Mouse (Mus musculus) embryonic facial prominence, embryonic 14.5 days (tissue): ENCODE measurements around the gene Ccdc51. TPM values are rescaled to one million over a fixed set of nuclear protein-coding genes. Genes with fewer than 3 reads are reported as not detected.
A peak's percentile ranks its signal among the peaks of the same experiment; 100 is the strongest.

Experiments used
- ATAC-seq: fragments of 200-750 bp; cut with Nextera tagmentation; 2 replicates; pipeline ENCODE4 v1.8.0; 2017; ENCODE audit warnings: low read depth, moderate number of reproducible peaks, moderate TSS enrichment
- DNase-seq: peaks from one replicate; pipeline ENCODE4 v3.0.0-alpha.2; 2015; ENCODE audit warnings: low spot score
- H3K27ac ChIP-seq: fragments of 300-500 bp; sonication (generic); replicated peaks from 2 replicates; pipeline ENCODE4 v1.5.1; 2014; ENCODE audit warnings: low read depth, mild to moderate bottlenecking, low read length, moderate library complexity
- H3K27me3 ChIP-seq: fragments of 300-500 bp; sonication (generic); replicated peaks from 2 replicates; pipeline ENCODE4 v1.6.1; 2014; ENCODE audit warnings: low read length; ENCODE audit not compliant: control insufficient read depth, insufficient read depth
- H3K36me3 ChIP-seq: fragments of 300-500 bp; sonication (generic); 2 replicates; pipeline ENCODE4 v1.6.1; 2014; ENCODE audit warnings: low read length, mixed read lengths; ENCODE audit not compliant: control insufficient read depth, insufficient read depth
- H3K4me1 ChIP-seq: fragments of 300-500 bp; sonication (generic); 2 replicates; pipeline ENCODE4 v1.6.1; 2014; ENCODE audit warnings: antibody characterized with exemption, low read length; ENCODE audit not compliant: control insufficient read depth, insufficient read depth
- H3K4me2 ChIP-seq: fragments of 300-500 bp; sonication (generic); 2 replicates; pipeline ENCODE4 v1.6.1; 2014; ENCODE audit warnings: low read depth, mild to moderate bottlenecking, low read length, moderate library complexity, mixed read lengths
- H3K4me3 ChIP-seq: fragments of 300-500 bp; sonication (generic); 2 replicates; pipeline ENCODE4 v1.5.1; 2014; ENCODE audit warnings: low read depth, mild to moderate bottlenecking, low read length
- H3K9ac ChIP-seq: fragments of 300-500 bp; sonication (generic); 2 replicates; pipeline ENCODE4 v1.6.1; 2014; ENCODE audit warnings: low read depth, mild to moderate bottlenecking, low read length, moderate library complexity, mixed read lengths
- H3K9me3 ChIP-seq: fragments of 300-500 bp; sonication (generic); 2 replicates; pipeline ENCODE4 v1.6.1; 2016; ENCODE audit warnings: low read length; ENCODE audit not compliant: control insufficient read depth
- WGBS: fragments of 180-500 bp; shearing (Covaris S2); extraction: QIAGEN DNeasy Blood & Tissue Kit; methylation state at CpG from one replicate; pipeline ENCODE4 v1.1.7; 2014; 5-methylcytosine and 5-hydroxymethylcytosine counted together
- polyA plus RNA-seq: library from polyadenylated mRNA; unstranded; fragments of >200 nt; fragmentation: Nextera tagmentation; extraction: Ambion mirVana; gene quantifications from 2 replicates; pipeline ENCODE4 v1.2.1, GENCODE M21; 2014

Ccdc51 gene
- polyA plus RNA-seq, 1 experiment from 2014 or later: 11.4 TPM

- ATAC-seq (no peak), DNase-seq (no peak)
- WGBS: 93% methylated on average over 16 of the region's 16 CpGs
- Histone ChIP-seq H3K4me1 (peaks cover 7% of the 10 kb centered on the region), H3K9me3 (no peaks in the 10 kb centered on the region), H3K36me3 (peaks cover 73% of the 10 kb centered on the region), H3K4me2 (no peak overlapping the region), H3K27ac (peak overlapping the region; percentile 84; the same call in 1 of the 2 replicates), H3K4me3 (no peak overlapping the region), H3K9ac (0 out of 2 replicates have a peak overlapping the region, but pooled peaks have one; percentile 61), H3K27me3 (no peaks in the 10 kb centered on the region)
Observed at GRCm38 (mm10) chr9:109060184-109060897, 22.0 kb upstream of the Ccdc51 start.

DNA sequence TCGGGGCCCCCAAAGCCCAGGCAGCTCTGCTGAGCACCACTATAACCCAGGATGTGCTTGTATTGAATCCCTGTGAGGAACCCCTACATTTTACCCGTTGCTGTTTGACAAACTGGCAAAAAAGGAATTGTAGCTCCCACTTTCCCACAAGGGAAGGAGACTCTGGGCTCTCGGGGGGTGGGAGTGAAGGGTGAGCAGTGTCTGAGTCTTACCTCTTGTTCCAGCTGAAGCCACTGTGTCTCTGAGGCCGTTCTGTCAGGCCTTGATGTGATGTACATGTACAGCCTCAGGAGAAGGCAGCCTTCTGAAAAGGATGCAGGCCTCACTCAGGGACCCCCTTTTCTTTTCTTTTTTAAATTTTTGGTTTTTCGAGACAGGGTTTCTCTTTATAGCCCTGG is 21.4 kb upstream of the Ccdc51 start:
- DNase-seq: no peak
- H3K36me3 ChIP-seq: peaks cover 76% of the 10 kb centered on the region

DNA sequence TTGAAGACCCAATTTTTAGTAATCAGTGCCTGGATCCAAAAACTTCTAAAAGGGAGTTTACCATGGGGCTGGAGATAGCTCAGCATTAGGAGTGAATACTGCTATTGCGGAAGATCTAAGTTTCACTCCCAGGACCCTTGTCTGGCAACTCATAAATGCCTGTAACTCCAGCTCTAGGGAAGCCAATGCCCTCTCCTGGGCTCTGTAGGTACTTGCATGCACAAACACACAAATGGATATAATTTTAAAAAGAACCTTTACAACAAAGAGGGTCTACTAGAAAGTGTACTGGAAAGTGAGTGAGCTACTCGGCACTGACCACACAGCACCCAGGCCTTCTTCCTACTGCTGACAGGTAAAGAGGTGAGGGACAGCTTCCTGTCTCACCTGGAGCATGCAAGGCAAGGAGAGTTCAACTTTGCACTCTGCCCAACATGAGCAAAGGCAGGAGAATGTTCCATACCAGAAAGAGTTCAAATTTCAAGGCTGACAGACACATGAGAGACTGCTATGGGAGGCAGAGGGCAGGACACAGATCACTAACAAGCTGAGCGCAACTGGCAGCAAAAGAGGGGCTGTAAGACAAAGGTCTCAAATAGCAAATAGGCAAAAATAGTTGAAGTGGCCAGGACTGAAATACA is 14.1 kb upstream of the Ccdc51 start:
- 90% methylated on average over 3 of the region's 3 CpGs for WGBS
- Histone ChIP-seq H3K4me1 (peaks cover 10% of the 10 kb centered on the region; the same call in 1 of the 2 replicates), H3K27me3 (no peaks in the 10 kb centered on the region), H3K36me3 (peaks cover 86% of the 10 kb centered on the region), H3K9ac (no peak overlapping the region), H3K4me3 (no peak overlapping the region), H3K9me3 (no peaks in the 10 kb centered on the region), H3K4me2 (no peak overlapping the region), H3K27ac (no peak overlapping the region)
- ATAC-seq (no peak), DNase-seq (no peak)

More for the DNA sequence above, 21.4 kb upstream of the Ccdc51 start:
- H3K4me3 ChIP-seq: no peak overlapping the region
- H3K4me1 ChIP-seq: peaks cover 5% of the 10 kb centered on the region; the same call in 1 of the 2 replicates
- no peak overlapping the region for H3K27ac ChIP-seq
- no peaks in the 10 kb centered on the region for H3K9me3 ChIP-seq
- H3K9ac ChIP-seq: no peak overlapping the region
- no peak overlapping the region for H3K4me2 ChIP-seq
- no peak for ATAC-seq
- WGBS: 89% methylated on average over 5 of the region's 5 CpGs
- H3K27me3 ChIP-seq: no peaks in the 10 kb centered on the region

GRCm38 (mm10) chr9:109073661-109074573 is 8.4 kb upstream of the Ccdc51 start, which contains the start of gene Atrip:
TSS of gene Atrip (minus strand) at chr9:109074124.
- under 1% methylated on average over 51 of the region's 57 CpGs for WGBS
- ATAC-seq: peak; percentile 99

GRCm38 (mm10) chr9:109080516-109080915 is 1.8 kb upstream of the Ccdc51 start:
- 98% methylated on average over 3 of the region's 3 CpGs for WGBS
- ATAC-seq (no peak), DNase-seq (no peak)
- Histone ChIP-seq H3K27ac (no peak overlapping the region), H3K36me3 (peaks cover 28% of the 10 kb centered on the region), H3K4me2 (peak overlapping the region; percentile 88; the same call in 1 of the 2 replicates), H3K9me3 (no peaks in the 10 kb centered on the region), H3K4me3 (no peak overlapping the region), H3K4me1 (peaks cover 14% of the 10 kb centered on the region), H3K9ac (no peak overlapping the region), H3K27me3 (no peaks in the 10 kb centered on the region)

More at GRCm38 (mm10) chr9:109073661-109074573, 8.4 kb upstream of the Ccdc51 start, which contains the start of gene Atrip:
- Histone ChIP-seq H3K36me3 (peaks cover 45% of the 10 kb centered on the region), H3K9me3 (no peaks in the 10 kb centered on the region), H3K27me3 (no peaks in the 10 kb centered on the region), H3K4me2 (peak within 1 kb of the TSS; percentile 88), H3K4me3 (peak within 1 kb of the TSS; percentile 85), H3K9ac (peak within 1 kb of the TSS; percentile 92), H3K27ac (peak within 1 kb of the TSS; percentile 80), H3K4me1 (peaks cover 18% of the 10 kb centered on the region)
- DNase-seq: peak; percentile 95

DNA sequence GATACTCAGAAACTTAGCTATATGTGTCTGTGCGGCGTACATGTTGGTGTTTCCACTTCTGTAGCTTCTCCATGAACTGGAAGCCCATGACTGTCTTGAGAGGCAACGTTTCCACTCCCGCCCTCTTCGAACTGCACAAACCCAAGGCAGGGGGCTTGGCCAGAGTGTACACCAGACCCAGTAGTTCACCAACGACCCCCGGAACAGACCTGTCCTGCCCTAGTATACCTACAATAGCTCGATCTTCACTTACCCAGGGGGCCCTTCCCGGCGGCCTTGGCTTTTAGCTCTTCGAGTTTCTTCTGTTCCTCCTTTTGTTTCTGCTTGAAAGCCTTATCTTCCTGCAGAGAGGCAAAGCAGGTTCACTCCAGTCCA is 557 bp upstream of the Ccdc51 start:
- peak overlapping the region; percentile 84 for H3K9ac ChIP-seq
- DNase-seq (no peak), ATAC-seq (peak; percentile 10; the same call in 1 of the 2 replicates)
- H3K4me1 ChIP-seq: peaks cover 14% of the 10 kb centered on the region
- H3K27me3 ChIP-seq: no peaks in the 10 kb centered on the region
- peaks cover 28% of the 10 kb centered on the region for H3K36me3 ChIP-seq
- peak overlapping the region; percentile 65; the same call in 1 of the 2 replicates for H3K27ac ChIP-seq
- peak overlapping the region; percentile 81 for H3K4me3 ChIP-seq
- H3K9me3 ChIP-seq: no peaks in the 10 kb centered on the region
- peak overlapping the region; percentile 88 for H3K4me2 ChIP-seq
- WGBS: 5% methylated on average over 11 of the region's 11 CpGs

GRCm38 (mm10) chr9:109084922-109085321 is 2.6 kb downstream of the Ccdc51 start:
- Histone ChIP-seq H3K9ac (no peak overlapping the region), H3K4me2 (no peak overlapping the region), H3K4me3 (no peak overlapping the region), H3K27me3 (no peaks in the 10 kb centered on the region), H3K27ac (no peak overlapping the region), H3K9me3 (no peaks in the 10 kb centered on the region), H3K36me3 (peaks cover 17% of the 10 kb centered on the region), H3K4me1 (peaks cover 14% of the 10 kb centered on the region)
- peak; percentile 64 for DNase-seq
- WGBS: 12% methylated on average over 2 of the region's 2 CpGs
- no peak for ATAC-seq

- H3K4me2 ChIP-seq: no peak overlapping the region
- H3K27me3 ChIP-seq: no peaks in the 10 kb centered on the region
- no peak overlapping the region for H3K27ac ChIP-seq
- 0 out of 2 replicates have a peak overlapping the region, but pooled peaks have one; percentile 25 for H3K9ac ChIP-seq
- DNase-seq: peak; percentile 81
- no peak overlapping the region for H3K4me3 ChIP-seq
- 11% methylated on average over 5 of the region's 5 CpGs for WGBS
- no peaks in the 10 kb centered on the region for H3K9me3 ChIP-seq
- peaks cover 3% of the 10 kb centered on the region; the same call in 1 of the 2 replicates for H3K4me1 ChIP-seq
- no peak for ATAC-seq
- H3K36me3 ChIP-seq: peaks cover 21% of the 10 kb centered on the region
Observed at GRCm38 (mm10) chr9:109087987-109088386, 5.7 kb downstream of the Ccdc51 start.
